Mouse (Mus musculus): ENCODE data around the gene Ccna1. TPM values are rescaled to one million over a fixed set of nuclear protein-coding genes. Genes with fewer than 3 reads are reported as not detected.

Ccna1 gene
- total RNA-seq (2021) = not detected
- long read RNA-seq, experiment 1 = 0 reads
- long read RNA-seq, experiment 2 = 0 reads

GRCm38 (mm10) chr3:55055038-55055746, at the start of gene Ccna1:
TSS of gene Ccna1 (minus strand) at chr3:55055501.
- intact Hi-C loops (cut with DNase I; ENCODE audit: low total_unique reads) = no loop called here
- peak; percentile 58 for DNase-seq

- intact Hi-C loops (cut with DNase I; ENCODE audit: low total_unique reads) = no loop called here
Measured at GRCm38 (mm10) chr3:55101092-55101491, 45.8 kb upstream of the Ccna1 start.

GRCm38 (mm10) chr3:55098990-55099389, 43.7 kb upstream of the Ccna1 start:
- intact Hi-C loops (cut with DNase I; ENCODE audit: low total_unique reads) = no loop called here
- peak; percentile 56 for DNase-seq

More at GRCm38 (mm10) chr3:55101092-55101491, 45.8 kb upstream of the Ccna1 start:
- no peak for DNase-seq

GRCm38 (mm10) chr3:55098014-55098413, 42.7 kb upstream of the Ccna1 start:
- no peak for DNase-seq
- intact Hi-C loops (cut with DNase I; ENCODE audit: low total_unique reads) = no loop called here

GRCm38 (mm10) chr3:55097186-55097585, 41.9 kb upstream of the Ccna1 start:
- intact Hi-C loops (cut with DNase I; ENCODE audit: low total_unique reads) = no loop called here
- peak; percentile 48 for DNase-seq

- no peak for DNase-seq
Measured at GRCm38 (mm10) chr3:55096655-55097005, 41.3 kb upstream of the Ccna1 start.

GRCm38 (mm10) chr3:55095968-55096654, 40.8 kb upstream of the Ccna1 start:
- DNase-seq = peak; percentile 50
- intact Hi-C loops (cut with DNase I; ENCODE audit: low total_unique reads) = no loop called here

More at GRCm38 (mm10) chr3:55096655-55097005, 41.3 kb upstream of the Ccna1 start:
- intact Hi-C loops (cut with DNase I; ENCODE audit: low total_unique reads) = no loop called here

- no peak for DNase-seq
- intact Hi-C loops (cut with DNase I; ENCODE audit: low total_unique reads) = no loop called here
Measured at GRCm38 (mm10) chr3:55093161-55093560, 37.9 kb upstream of the Ccna1 start.

GRCm38 (mm10) chr3:55089291-55089690, 34.0 kb upstream of the Ccna1 start:
- DNase-seq = no peak
- intact Hi-C loops (cut with DNase I; ENCODE audit: low total_unique reads) = no loop called here

GRCm38 (mm10) chr3:55088843-55089242, 33.5 kb upstream of the Ccna1 start:
- intact Hi-C loops (cut with DNase I; ENCODE audit: low total_unique reads) = no loop called here
- no peak for DNase-seq

- intact Hi-C loops (cut with DNase I; ENCODE audit: low total_unique reads) = no loop called here
- no peak for DNase-seq
Measured at GRCm38 (mm10) chr3:55088359-55088758, 33.1 kb upstream of the Ccna1 start.

GRCm38 (mm10) chr3:55087360-55087759, 32.1 kb upstream of the Ccna1 start:
- intact Hi-C loops (cut with DNase I; ENCODE audit: low total_unique reads) = no loop called here
- no peak for DNase-seq

GRCm38 (mm10) chr3:55086948-55087347, 31.6 kb upstream of the Ccna1 start:
- DNase-seq = no peak
- intact Hi-C loops (cut with DNase I; ENCODE audit: low total_unique reads) = no loop called here

- intact Hi-C loops (cut with DNase I; ENCODE audit: low total_unique reads) = loop anchor here (2.0 kb wide), 1 partner anchor 25 kb away; no protein-coding TSS in a partner anchor
- no peak for DNase-seq
Measured at GRCm38 (mm10) chr3:55085716-55086115, 30.4 kb upstream of the Ccna1 start.

GRCm38 (mm10) chr3:55084781-55085180, 29.5 kb upstream of the Ccna1 start:
- intact Hi-C loops (cut with DNase I; ENCODE audit: low total_unique reads) = loop anchor here (2.0 to 5.0 kb wide), 3 partner anchors 26 to 273 kb away; no protein-coding TSS in a partner anchor
- no peak for DNase-seq

- DNase-seq = peak; percentile 75
- intact Hi-C loops (cut with DNase I; ENCODE audit: low total_unique reads) = loop anchor here (5.0 kb wide), 2 partner anchors 67 to 277 kb away; no protein-coding TSS in a partner anchor
Measured at GRCm38 (mm10) chr3:55080055-55080454, 24.8 kb upstream of the Ccna1 start.

- DNase-seq = no peak
- intact Hi-C loops (cut with DNase I; ENCODE audit: low total_unique reads) = loop anchor here (5.0 kb wide), 2 partner anchors 68 to 278 kb away; no protein-coding TSS in a partner anchor
Measured at GRCm38 (mm10) chr3:55079619-55080018, 24.3 kb upstream of the Ccna1 start.

GRCm38 (mm10) chr3:55078233-55078632, 22.9 kb upstream of the Ccna1 start:
- intact Hi-C loops (cut with DNase I; ENCODE audit: low total_unique reads) = no loop called here
- no peak for DNase-seq

GRCm38 (mm10) chr3:55075294-55075648, 20.0 kb upstream of the Ccna1 start:
- intact Hi-C loops (cut with DNase I; ENCODE audit: low total_unique reads) = no loop called here

GRCm38 (mm10) chr3:55074576-55075293, 19.4 kb upstream of the Ccna1 start:
- DNase-seq = no peak
- intact Hi-C loops (cut with DNase I; ENCODE audit: low total_unique reads) = no loop called here

More at GRCm38 (mm10) chr3:55075294-55075648, 20.0 kb upstream of the Ccna1 start:
- DNase-seq = no peak

Data from gastrocnemius, postnatal 14 days (tissue).